Mouse (Mus musculus) brain, adult 2 months (tissue): Measurements from ENCODE around the gene Tmtc1.

ENCODE experiments used
- DNase-seq: peaks from one replicate; pipeline ENCODE4 v3.0.0; 2011; ENCODE audit warnings: low read depth, low spot score

Tmtc1 gene

GRCm38 (mm10) chr6:148371223-148371622, 73.0 kb downstream of the Tmtc1 start:
- DNase-seq = no peak

DNA sequence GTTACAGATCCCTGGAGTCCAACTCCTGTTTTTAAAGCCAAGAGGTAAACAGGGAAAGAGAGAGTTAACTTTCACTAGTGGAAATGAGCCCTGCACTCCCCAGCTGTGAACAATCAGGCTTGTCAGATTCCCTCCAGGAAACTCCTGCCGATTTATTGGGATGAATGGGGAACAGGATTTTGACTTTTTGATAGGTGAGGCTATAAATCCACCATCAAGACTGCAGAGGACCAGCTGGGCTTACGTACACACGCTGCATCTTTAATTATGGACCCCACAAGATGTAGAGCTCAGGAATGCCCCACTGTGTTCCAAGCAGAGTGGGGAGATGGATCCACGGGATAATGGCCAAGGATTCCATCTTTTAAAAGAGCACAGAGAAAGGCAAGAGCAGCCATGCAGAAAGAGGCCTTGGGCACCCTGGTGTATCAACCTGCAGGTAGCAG, 77.1 kb downstream of the Tmtc1 start:
- DNase-seq = no peak

DNA sequence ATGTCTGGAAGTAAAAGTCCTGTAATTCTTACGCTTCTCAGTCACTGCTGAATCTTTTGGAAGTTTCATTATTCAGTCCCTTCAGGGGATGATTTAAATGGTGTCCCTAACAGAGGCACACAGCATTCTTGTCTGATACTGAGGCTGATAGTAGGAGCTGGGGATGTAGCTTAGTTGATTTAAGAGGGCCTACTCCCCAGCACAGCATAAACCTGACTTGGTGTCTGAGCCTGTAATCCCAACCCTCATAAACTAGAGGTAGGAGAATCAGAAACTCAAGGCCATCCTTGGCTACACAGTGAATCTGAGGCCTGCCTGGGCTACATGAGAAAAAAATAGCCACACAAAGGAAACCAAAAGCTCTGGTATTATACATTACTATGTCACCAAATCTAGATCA, 77.6 kb downstream of the Tmtc1 start:
- DNase-seq = no peak

GRCm38 (mm10) chr6:148363162-148363561, 81.0 kb downstream of the Tmtc1 start:
- no peak for DNase-seq

- DNase-seq = peak; percentile 88
Observed at GRCm38 (mm10) chr6:148362475-148362874, 81.7 kb downstream of the Tmtc1 start.

DNA sequence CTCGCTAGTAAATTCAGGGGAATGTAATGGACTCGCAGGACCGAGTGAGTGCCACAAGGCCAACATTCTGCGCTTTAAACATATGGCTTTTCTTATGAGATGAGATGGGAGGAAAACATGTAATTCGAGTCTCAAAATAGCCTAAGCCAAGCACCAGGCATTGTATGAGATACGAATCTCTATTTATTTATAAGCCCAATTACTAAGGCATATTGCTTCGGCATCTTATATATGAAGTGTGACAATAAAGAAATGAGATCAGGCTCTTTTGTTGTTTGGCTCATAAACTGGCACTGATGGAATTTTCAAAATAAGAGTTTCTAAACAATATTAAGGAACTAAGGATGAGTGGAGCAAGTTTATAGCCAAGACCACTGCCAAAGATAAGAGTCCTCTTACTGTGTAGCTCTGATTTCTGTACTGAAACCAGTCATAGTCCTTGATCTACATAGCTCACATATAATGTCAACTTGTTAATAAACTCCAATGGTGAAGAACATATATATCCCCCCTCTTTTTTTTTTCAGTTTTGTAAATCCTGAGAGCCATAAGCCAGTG, 84.8 kb downstream of the Tmtc1 start:
- no peak for DNase-seq

DNA sequence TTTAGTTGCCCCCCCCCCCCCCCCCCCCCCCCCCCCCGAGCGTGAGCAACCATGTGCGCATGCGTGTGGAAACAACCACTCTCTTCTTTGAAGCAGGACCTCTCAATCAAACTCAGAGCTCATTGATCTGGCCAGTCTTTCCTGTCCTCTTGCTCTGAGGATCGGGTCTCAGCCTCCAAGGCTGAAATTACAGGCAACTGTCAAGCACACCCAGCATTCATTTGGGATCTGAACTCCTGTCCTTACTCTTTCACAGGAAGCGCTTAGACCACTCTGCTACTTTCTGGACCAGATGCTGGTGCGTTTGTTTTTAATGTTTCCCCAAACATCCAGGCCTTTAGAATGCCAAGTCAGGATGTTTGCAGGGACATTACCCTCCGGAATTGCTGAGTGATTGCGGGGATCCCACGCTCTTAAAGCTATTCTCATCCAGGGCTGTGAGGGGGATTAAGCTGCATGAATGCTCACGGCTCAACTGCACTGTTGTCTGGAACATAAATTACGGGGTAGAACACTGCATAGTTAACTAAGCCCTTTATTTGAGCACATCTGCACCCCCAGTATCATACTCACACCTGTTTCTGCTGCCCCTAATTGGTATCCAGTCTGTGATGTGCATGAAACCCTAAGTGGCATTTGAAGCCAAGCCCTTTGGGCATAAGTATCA, 85.5 kb downstream of the Tmtc1 start:
- peak; percentile 85 for DNase-seq

GRCm38 (mm10) chr6:148356141-148356540, 88.0 kb downstream of the Tmtc1 start:
- no peak for DNase-seq

- DNase-seq = peak; percentile 62
Observed at GRCm38 (mm10) chr6:148354509-148355474, 89.4 kb downstream of the Tmtc1 start.

GRCm38 (mm10) chr6:148354151-148354508, 90.1 kb downstream of the Tmtc1 start:
- DNase-seq = no peak

DNA sequence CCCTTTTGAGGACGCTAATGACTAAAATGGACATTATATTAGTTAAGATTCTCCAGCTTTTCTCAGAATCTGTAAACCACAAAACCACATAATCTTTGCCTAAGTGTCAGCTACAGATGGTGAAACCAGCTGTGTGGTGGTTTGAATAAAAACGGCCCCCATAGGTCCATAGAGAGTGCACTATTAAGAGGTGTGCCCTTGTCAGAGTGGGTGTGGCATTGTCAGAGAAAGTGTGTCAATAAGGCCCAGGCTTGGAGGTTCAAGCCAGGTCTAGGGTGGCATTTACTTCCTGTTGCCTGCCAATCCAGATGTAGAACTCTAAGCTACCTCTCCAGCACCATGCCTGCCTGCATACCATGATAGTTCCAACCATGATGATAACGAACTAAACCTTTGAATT, 99.2 kb downstream of the Tmtc1 start:
- no peak for DNase-seq

GRCm38 (mm10) chr6:148342191-148342590, 102.0 kb downstream of the Tmtc1 start:
- peak; percentile 72 for DNase-seq

- no peak for DNase-seq
Observed at GRCm38 (mm10) chr6:148341765-148342164, 102.4 kb downstream of the Tmtc1 start.

- no peak for DNase-seq
Observed at GRCm38 (mm10) chr6:148338326-148338957, 105.7 kb downstream of the Tmtc1 start.

DNA sequence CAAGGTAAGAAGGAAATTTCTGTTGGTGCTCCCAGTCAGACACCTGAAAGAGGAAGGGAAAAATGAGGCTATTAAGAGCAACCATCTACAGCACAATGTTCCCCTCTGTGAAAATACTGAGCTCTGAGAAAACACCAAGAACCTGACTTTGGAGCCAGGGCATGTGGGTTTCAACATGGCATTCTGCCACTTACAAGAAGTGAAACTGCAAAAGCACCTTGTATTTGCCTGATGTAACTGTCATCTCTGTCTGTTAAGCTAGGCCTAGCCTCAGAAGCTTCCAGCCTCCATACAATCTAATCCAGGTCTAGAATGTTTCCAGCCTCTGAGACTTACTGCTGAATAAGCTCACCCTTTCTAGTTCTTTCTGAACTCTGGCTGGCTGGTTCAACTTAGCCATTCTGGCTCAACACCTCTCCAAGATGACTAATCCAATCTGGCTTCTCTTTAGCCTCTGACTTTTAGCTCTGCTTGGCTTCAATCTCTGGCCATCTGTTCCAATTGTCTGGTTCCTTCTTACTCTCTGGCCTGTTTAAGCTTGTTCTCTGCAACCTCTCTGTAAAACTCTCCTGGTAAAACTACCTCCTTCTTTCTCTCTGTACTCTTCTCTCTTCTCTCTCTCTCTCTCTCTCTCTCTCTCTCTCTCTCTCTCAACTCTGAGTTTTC, 107.8 kb downstream of the Tmtc1 start:
- peak; percentile 44 for DNase-seq

- no peak for DNase-seq
Observed at GRCm38 (mm10) chr6:148331916-148332315, 112.3 kb downstream of the Tmtc1 start.

DNA sequence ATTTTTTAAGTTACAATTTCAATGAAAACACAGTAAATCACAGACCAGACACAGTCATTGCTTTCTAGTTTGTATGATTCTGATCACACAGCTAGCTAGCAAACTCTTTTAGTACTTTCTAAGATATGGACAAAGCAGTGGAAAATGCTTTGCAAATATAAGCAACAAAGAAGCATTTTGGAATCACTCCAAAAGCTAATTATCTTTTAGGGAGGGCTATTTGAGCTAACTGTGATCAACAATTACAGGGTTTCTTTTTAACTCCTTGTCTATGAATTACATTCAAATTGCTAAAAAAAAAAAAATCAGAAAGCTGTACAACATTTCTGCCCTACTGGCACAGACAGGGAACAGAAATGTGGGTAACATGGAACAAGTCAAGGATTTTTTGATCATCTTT, 114.2 kb downstream of the Tmtc1 start:
- no peak for DNase-seq

GRCm38 (mm10) chr6:148328928-148329327, 115.3 kb downstream of the Tmtc1 start:
- DNase-seq = peak; percentile 47

DNA sequence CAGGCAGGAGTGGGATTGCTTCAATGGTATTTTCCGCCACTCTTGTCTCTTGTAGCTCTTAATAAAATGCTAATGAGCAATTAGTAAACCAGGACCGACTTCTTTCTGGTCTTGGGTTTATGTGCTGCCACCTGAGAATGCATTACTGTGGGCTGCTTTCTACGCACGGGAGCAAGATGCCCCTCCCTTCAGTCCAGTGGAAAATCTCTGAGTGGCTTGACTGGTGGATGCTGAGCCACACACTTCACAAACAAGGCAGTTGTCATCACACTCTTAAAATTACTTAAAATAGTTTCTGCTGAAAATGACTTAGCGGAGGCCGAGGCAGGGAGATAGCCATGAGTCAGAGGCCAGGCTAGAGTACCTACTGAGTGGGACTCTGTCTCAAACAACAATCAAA, 116.1 kb downstream of the Tmtc1 start:
- DNase-seq = no peak

DNA sequence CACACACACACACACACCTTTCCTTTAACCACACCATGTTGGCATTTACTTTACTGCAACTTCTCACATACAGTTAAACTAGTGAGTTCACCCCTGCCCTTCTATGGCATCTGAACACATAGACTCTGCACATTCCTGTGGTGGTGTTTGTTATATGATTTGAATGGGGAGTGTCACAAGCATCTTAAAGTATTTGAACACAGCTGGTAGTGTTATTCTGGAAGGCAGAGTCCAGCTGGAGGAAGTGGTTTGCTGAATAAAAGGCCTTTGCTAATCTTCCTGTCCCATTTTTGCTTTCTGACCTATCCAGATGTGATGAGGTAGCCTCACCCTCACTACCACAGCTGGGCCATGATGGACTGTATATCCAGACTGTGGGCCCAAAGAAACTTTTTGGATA, 125.5 kb downstream of the Tmtc1 start:
- no peak for DNase-seq

DNA sequence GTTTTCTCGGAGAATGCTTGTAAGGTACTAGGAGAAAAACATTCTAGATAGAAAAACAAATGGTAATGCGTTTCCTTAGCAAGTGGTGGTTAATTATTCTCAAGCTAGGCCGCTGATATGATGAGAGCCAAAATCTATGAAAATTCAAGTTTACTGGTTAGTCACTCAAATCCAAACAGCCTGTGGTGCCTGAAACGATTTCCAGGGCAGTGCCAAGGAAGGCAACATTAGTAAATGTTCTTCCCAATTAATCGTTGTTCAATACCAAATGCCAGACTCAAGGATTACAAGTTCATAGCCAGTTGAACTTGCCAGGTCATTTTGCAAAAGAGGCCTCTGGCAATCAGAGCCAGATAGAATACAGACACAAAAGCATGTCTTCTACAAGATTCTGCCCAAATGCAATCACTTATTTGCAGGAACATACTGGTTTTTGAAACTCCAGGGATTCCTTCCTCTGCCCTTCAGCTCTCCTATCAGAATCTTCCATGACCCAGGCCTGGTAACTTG, 128.6 kb downstream of the Tmtc1 start:
- DNase-seq = no peak
